Mouse (Mus musculus) forebrain, embryonic 15.5 days (tissue): ENCODE results near the gene Cadps. TPM values are rescaled to one million over a fixed set of nuclear protein-coding genes. Genes with fewer than 3 reads are reported as not detected.

ENCODE experiments used
- ATAC-seq: fragments of 200-750 bp; cut with Nextera tagmentation; replicated peaks from 2 replicates; pipeline ENCODE4 v1.8.0; 2017; ENCODE audit warnings: mild to moderate bottlenecking, moderate TSS enrichment, moderate library complexity
- H3K27ac ChIP-seq: fragments of 300-500 bp; sonication (generic); replicated peaks from 2 replicates; pipeline ENCODE4 v1.5.1; 2015; ENCODE audit warnings: mild to moderate bottlenecking, inconsistent platforms
- H3K27me3 ChIP-seq: fragments of 300-500 bp; sonication (generic); 2 replicates; pipeline ENCODE4 v1.6.1; 2015; ENCODE audit warnings: inconsistent platforms
- H3K36me3 ChIP-seq: fragments of 300-500 bp; sonication (generic); 2 replicates; pipeline ENCODE4 v1.6.1; 2015; ENCODE audit warnings: mild to moderate bottlenecking, inconsistent platforms
- H3K4me1 ChIP-seq: fragments of 300-500 bp; sonication (generic); 2 replicates; pipeline ENCODE4 v1.6.1; 2015; ENCODE audit warnings: inconsistent platforms
- H3K4me2 ChIP-seq: fragments of 300-500 bp; sonication (generic); replicated peaks from 2 replicates; pipeline ENCODE4 v1.6.1; 2015; ENCODE audit warnings: mild to moderate bottlenecking, inconsistent platforms
- H3K4me3 ChIP-seq: fragments of 300-500 bp; sonication (generic); 2 replicates; pipeline ENCODE4 v1.5.1; 2015; ENCODE audit warnings: mild to moderate bottlenecking, inconsistent platforms
- H3K9ac ChIP-seq: fragments of 300-500 bp; sonication (generic); replicated peaks from 2 replicates; pipeline ENCODE4 v1.6.1; 2015; ENCODE audit warnings: mild to moderate bottlenecking, inconsistent platforms
- H3K9me3 ChIP-seq: fragments of 300-500 bp; sonication (generic); 2 replicates; pipeline ENCODE4 v1.6.1; 2016; ENCODE audit warnings: inconsistent platforms
- WGBS: fragments of 180-500 bp; shearing (Covaris S2); methylation state at CpG from one replicate; pipeline ENCODE4 v1.1.7; 2015; ENCODE audit warnings: mixed read lengths; 5-methylcytosine and 5-hydroxymethylcytosine counted together
- polyA plus RNA-seq: library from polyadenylated mRNA; unstranded; fragments of >200 nt; fragmentation: Nextera tagmentation; extraction: Ambion mirVana; gene quantifications from 2 replicates; pipeline ENCODE4 v1.2.1, GENCODE M21; 2015

The Cadps gene
- polyA plus RNA-seq, 1 experiment from 2014 or later = 27.2 TPM

GRCm38 (mm10) chr14:12541733-12542132 lies 281.1 kb downstream of the Cadps start:
- Histone ChIP-seq H3K4me2 (no peak overlapping the region), H3K27ac (no peak overlapping the region), H3K9ac (no peak overlapping the region), H3K4me3 (no peak overlapping the region), H3K27me3 (no peaks in the 10 kb centered on the region), H3K36me3 (peaks cover 8% of the 10 kb centered on the region), H3K4me1 (no peaks in the 10 kb centered on the region), H3K9me3 (no peaks in the 10 kb centered on the region)
- 45% methylated on average over 2 of the region's 2 CpGs for WGBS
- ATAC-seq = no peak

GRCm38 (mm10) chr14:12539071-12539470 lies 283.8 kb downstream of the Cadps start:
- 70% methylated on average over 5 of the region's 5 CpGs for WGBS
- no peak overlapping the region for H3K4me3 ChIP-seq
- H3K9ac ChIP-seq = no peak overlapping the region
- no peaks in the 10 kb centered on the region for H3K27me3 ChIP-seq
- H3K27ac ChIP-seq = no peak overlapping the region
- H3K4me1 ChIP-seq = no peaks in the 10 kb centered on the region
- peak; percentile 57 for ATAC-seq
- H3K36me3 ChIP-seq = peaks cover 7% of the 10 kb centered on the region; the same call in 1 of the 2 replicates
- H3K9me3 ChIP-seq = no peaks in the 10 kb centered on the region
- no peak overlapping the region for H3K4me2 ChIP-seq

GRCm38 (mm10) chr14:12531101-12531500 lies 291.8 kb downstream of the Cadps start:
- 14% methylated on average over 1 of the region's 1 CpGs for WGBS
- ATAC-seq = peak; percentile 76

GRCm38 (mm10) chr14:12530554-12530953 lies 292.3 kb downstream of the Cadps start:
- Histone ChIP-seq H3K36me3 (peaks cover 9% of the 10 kb centered on the region; the same call in 1 of the 2 replicates), H3K9me3 (no peaks in the 10 kb centered on the region), H3K4me2 (no peak overlapping the region), H3K4me3 (no peak overlapping the region), H3K9ac (no peak overlapping the region), H3K27ac (peak overlapping the region; percentile 0; the same call in 1 of the 2 replicates), H3K27me3 (no peaks in the 10 kb centered on the region), H3K4me1 (peaks cover 19% of the 10 kb centered on the region)
- 51% methylated on average over 3 of the region's 3 CpGs for WGBS
- peak; percentile 53 for ATAC-seq

More at GRCm38 (mm10) chr14:12531101-12531500, 291.8 kb downstream of the Cadps start:
- no peaks in the 10 kb centered on the region for H3K27me3 ChIP-seq
- H3K27ac ChIP-seq = 0 out of 2 replicates have a peak overlapping the region, but pooled peaks have one; percentile 0
- H3K9me3 ChIP-seq = no peaks in the 10 kb centered on the region
- H3K4me2 ChIP-seq = no peak overlapping the region
- no peak overlapping the region for H3K9ac ChIP-seq
- H3K4me3 ChIP-seq = no peak overlapping the region
- H3K36me3 ChIP-seq = peaks cover 11% of the 10 kb centered on the region; the same call in 1 of the 2 replicates
- peaks cover 19% of the 10 kb centered on the region for H3K4me1 ChIP-seq

- Histone ChIP-seq H3K9me3 (no peaks in the 10 kb centered on the region), H3K36me3 (peaks cover 4% of the 10 kb centered on the region; the same call in 1 of the 2 replicates), H3K4me3 (peak overlapping the region; percentile 3; the same call in 1 of the 2 replicates), H3K27me3 (no peaks in the 10 kb centered on the region), H3K4me2 (peak overlapping the region; percentile 29), H3K4me1 (peaks cover 19% of the 10 kb centered on the region), H3K9ac (no peak overlapping the region), H3K27ac (peak overlapping the region; percentile 62)
- 4% methylated on average over 11 of the region's 11 CpGs for WGBS
- ATAC-seq = peak; percentile 73
Observed at GRCm38 (mm10) chr14:12529961-12530542, 292.8 kb downstream of the Cadps start.

GRCm38 (mm10) chr14:12527296-12527695 lies 295.6 kb downstream of the Cadps start:
- peaks cover 19% of the 10 kb centered on the region for H3K4me1 ChIP-seq
- H3K36me3 ChIP-seq = peaks cover 9% of the 10 kb centered on the region; the same call in 1 of the 2 replicates
- H3K4me2 ChIP-seq = no peak overlapping the region
- no peak for ATAC-seq
- no peaks in the 10 kb centered on the region for H3K27me3 ChIP-seq
- WGBS = 52% methylated on average over 5 of the region's 5 CpGs
- no peak overlapping the region for H3K4me3 ChIP-seq
- no peak overlapping the region for H3K9ac ChIP-seq
- no peaks in the 10 kb centered on the region for H3K9me3 ChIP-seq
- peak overlapping the region; percentile 64; the same call in 1 of the 2 replicates for H3K27ac ChIP-seq

- ATAC-seq = peak; percentile 73; the same call in 1 of the 2 replicates
- Histone ChIP-seq H3K4me3 (no peak overlapping the region), H3K4me2 (no peak overlapping the region), H3K9ac (no peak overlapping the region), H3K4me1 (0 out of 2 replicates have a peak, but pooled peaks cover 4% of the 10 kb centered on the region), H3K9me3 (no peaks in the 10 kb centered on the region), H3K36me3 (peaks cover 9% of the 10 kb centered on the region; the same call in 1 of the 2 replicates), H3K27me3 (no peaks in the 10 kb centered on the region), H3K27ac (peak overlapping the region; percentile 51)
- 77% methylated on average over 7 of the region's 7 CpGs for WGBS
Observed at GRCm38 (mm10) chr14:12507018-12507417, 315.9 kb downstream of the Cadps start.

- Histone ChIP-seq H3K9me3 (no peaks in the 10 kb centered on the region), H3K9ac (no peak overlapping the region), H3K27me3 (no peaks in the 10 kb centered on the region), H3K4me2 (no peak overlapping the region), H3K4me1 (0 out of 2 replicates have a peak, but pooled peaks cover 4% of the 10 kb centered on the region), H3K27ac (0 out of 2 replicates have a peak overlapping the region, but pooled peaks have one; percentile 23), H3K4me3 (no peak overlapping the region), H3K36me3 (peaks cover 9% of the 10 kb centered on the region; the same call in 1 of the 2 replicates)
- ATAC-seq = no peak
- 79% methylated on average over 12 of the region's 12 CpGs for WGBS
Observed at GRCm38 (mm10) chr14:12504191-12504947, 318.5 kb downstream of the Cadps start.

GRCm38 (mm10) chr14:12462206-12462605 lies 360.7 kb downstream of the Cadps start:
- no peak overlapping the region for H3K27ac ChIP-seq
- no peaks in the 10 kb centered on the region for H3K9me3 ChIP-seq
- H3K36me3 ChIP-seq = peaks cover 4% of the 10 kb centered on the region; the same call in 1 of the 2 replicates
- H3K4me1 ChIP-seq = peaks cover 9% of the 10 kb centered on the region
- WGBS = 75% methylated on average over 4 of the region's 4 CpGs
- no peak overlapping the region for H3K9ac ChIP-seq
- no peak overlapping the region for H3K4me3 ChIP-seq
- no peak for ATAC-seq
- no peaks in the 10 kb centered on the region for H3K27me3 ChIP-seq
- H3K4me2 ChIP-seq = no peak overlapping the region

- Histone ChIP-seq H3K27me3 (no peaks in the 10 kb centered on the region), H3K4me1 (peaks cover 15% of the 10 kb centered on the region), H3K4me2 (0 out of 2 replicates have a peak overlapping the region, but pooled peaks have one; percentile 0), H3K27ac (peak overlapping the region; percentile 53), H3K9ac (no peak overlapping the region), H3K36me3 (no peaks in the 10 kb centered on the region), H3K4me3 (no peak overlapping the region), H3K9me3 (no peaks in the 10 kb centered on the region)
- WGBS = 37% methylated on average over 7 of the region's 7 CpGs
- ATAC-seq = peak; percentile 89
Observed at GRCm38 (mm10) chr14:12459700-12460099, 363.2 kb downstream of the Cadps start.

- Histone ChIP-seq H3K4me3 (no peak overlapping the region), H3K4me1 (peaks cover 12% of the 10 kb centered on the region), H3K9me3 (no peaks in the 10 kb centered on the region), H3K27ac (no peak overlapping the region; the same call in 1 of the 2 replicates), H3K4me2 (no peak overlapping the region), H3K36me3 (no peaks in the 10 kb centered on the region), H3K27me3 (no peaks in the 10 kb centered on the region), H3K9ac (no peak overlapping the region)
- ATAC-seq = peak; percentile 56
- WGBS = 53% methylated on average over 8 of the region's 8 CpGs
Observed at GRCm38 (mm10) chr14:12455064-12455591, 367.8 kb downstream of the Cadps start.

GRCm38 (mm10) chr14:12450807-12451206 lies 372.1 kb downstream of the Cadps start:
- 52% methylated on average over 3 of the region's 3 CpGs for WGBS
- Histone ChIP-seq H3K4me1 (peaks cover 6% of the 10 kb centered on the region; the same call in 1 of the 2 replicates), H3K27me3 (no peaks in the 10 kb centered on the region), H3K4me2 (no peak overlapping the region), H3K27ac (peak overlapping the region; percentile 44), H3K4me3 (no peak overlapping the region), H3K9ac (no peak overlapping the region), H3K9me3 (no peaks in the 10 kb centered on the region), H3K36me3 (no peaks in the 10 kb centered on the region)
- ATAC-seq = no peak
